Mouse (Mus musculus) testis, postnatal 10 days (tissue): Measurements from ENCODE around the gene Arl8a.
A peak's percentile ranks its signal among the peaks of the same experiment; 100 is the strongest.
"Not testable (repeated sequence)": the region's sequence is repeated elsewhere in the genome, so short reads cannot be mapped to it uniquely, and the experiment has no call there.

Source experiments
- DNase-seq: peaks from one replicate; pipeline ENCODE4 v3.0.0; 2021; ENCODE audit warnings: low spot score

Gene Arl8a

DNA sequence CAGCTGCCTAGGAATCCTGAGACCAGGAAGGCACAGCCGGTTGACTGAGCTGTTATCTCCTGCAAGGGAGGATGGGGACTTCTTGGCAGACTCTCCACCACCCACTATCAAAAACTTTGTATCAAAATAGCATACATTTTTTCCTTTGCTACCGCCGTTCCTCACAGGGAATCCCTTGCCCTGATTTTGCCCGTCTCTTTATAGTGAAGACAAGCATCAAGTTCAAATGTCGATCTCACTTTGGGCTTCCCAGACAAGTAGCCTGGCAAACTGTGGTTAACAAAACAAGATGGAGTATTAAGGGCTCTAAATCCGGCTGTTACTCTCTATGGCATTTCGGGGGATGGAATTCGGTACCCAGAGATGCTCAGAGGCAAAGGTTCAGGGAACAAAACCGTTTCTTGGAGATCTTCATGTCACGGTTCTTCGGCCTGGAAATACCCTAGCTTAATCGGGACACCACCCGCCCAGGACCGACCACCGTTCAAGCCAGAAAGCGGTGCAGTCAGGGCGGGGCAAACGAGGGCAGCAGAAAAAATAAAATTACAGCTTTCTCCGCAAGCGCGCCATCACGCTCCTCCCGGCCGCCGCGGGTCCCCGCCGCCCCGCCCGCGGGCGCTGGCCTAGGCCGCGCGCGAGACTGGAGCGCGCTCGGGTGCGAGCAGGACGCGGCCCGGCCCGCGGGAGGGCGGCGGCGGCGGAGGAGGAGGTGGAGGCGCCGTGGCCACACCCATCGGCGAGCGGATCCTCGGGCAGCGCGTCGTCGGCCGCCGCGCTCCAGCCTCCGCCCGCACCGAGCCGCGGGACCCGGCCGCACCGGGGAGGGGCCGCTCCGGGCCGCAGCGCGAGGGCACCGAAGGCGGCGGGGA lies at the start of gene Arl8a:
Gene Arl8a (plus strand): TSS at position 748 of the 869 bp plus-strand sequence.
- peak; percentile 90 for DNase-seq

DNA sequence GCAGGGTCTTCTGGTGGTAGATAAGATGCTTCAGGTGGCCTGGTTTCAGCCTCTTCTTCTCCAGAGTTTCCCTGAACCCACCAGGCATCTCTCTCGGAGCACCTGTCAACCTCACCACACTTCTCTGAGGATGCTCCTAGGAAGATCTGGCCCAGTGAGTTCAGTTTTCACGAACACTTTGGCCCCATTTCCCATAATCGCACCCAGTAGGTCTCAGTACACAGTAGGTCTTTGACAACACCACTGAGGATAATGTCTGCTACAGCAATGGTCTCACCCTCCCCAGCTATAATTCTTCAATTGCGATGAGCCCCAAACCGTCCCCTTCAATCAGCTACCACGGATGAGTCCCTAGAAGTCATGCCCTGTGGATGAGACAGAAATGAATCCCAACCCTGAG lies 49.2 kb upstream of the Arl8a start:
- DNase-seq: no peak

DNA sequence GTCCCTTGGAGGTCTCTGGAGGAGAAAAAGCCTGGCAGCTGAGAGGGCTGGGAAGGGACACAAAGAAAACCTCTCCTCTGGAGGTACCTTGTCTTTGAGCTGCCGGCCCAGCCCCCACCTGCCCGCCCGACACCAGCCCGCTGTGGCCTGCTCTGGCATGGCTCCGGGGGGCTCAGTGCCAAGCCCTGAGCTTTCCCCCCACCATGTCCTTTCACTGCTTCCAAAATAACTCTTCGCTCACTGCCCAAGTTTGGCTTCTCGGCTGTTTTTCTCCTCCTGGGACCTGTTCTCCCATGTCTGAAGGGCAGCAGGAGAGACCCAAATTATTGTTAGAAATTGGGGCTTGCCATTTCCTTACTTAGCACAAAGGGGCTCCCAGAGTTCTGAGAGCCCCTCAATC lies 48.2 kb upstream of the Arl8a start:
- DNase-seq: no peak

GRCm38 (mm10) chr1:135100400-135100799 lies 46.2 kb upstream of the Arl8a start:
- no peak for DNase-seq

- peak; percentile 60 for DNase-seq
These were observed 41.5 kb upstream of the Arl8a start, which contains the start of gene Lgr6 for GRCm38 (mm10) chr1:135105124-135105523. Gene Lgr6 (minus strand): TSS chr1:135105276.

DNA sequence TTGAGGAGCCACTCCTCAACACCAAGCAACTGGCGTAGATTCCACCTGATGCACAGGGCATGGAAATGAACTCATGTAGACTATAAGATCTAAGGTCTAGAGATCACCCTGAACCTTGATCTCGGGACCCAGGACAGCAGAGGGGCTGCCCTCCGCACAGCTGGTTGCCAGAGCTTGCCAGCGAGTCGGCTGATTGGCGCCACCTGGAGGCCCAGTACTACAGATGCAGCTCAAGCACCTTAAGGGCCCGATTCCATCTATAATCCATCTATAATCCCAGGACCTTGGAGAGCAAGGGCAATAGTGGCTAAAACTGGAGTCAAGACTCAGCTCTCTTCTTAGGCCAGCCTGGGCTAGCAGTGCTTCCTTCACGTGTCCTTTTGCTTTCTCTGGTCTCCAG lies 40.7 kb upstream of the Arl8a start:
- peak; percentile 89 for DNase-seq

DNA sequence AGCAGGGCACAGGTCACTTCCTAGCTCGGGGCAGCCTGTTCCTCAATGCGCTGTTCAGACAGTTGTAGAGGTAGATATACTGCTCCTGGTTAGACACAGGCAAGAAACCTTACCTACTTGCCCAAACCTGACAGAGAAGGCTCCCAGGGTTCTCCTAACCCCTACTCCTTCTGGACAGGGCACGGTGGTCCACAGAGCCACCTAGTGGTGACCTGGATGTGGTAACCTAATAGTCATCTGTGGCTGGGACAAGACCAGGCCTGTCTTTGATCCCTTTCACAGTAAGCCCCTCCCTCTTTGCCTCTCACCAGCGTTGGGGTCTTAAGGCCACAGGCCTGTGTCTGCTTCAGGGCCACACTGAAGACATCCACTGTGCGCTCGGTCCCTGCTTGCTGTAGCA lies 38.0 kb upstream of the Arl8a start:
- peak; percentile 67 for DNase-seq

GRCm38 (mm10) chr1:135110075-135110474 lies 36.5 kb upstream of the Arl8a start:
- peak; percentile 89 for DNase-seq

GRCm38 (mm10) chr1:135111271-135111670 lies 35.4 kb upstream of the Arl8a start:
- DNase-seq: not testable (repeated sequence)

DNA sequence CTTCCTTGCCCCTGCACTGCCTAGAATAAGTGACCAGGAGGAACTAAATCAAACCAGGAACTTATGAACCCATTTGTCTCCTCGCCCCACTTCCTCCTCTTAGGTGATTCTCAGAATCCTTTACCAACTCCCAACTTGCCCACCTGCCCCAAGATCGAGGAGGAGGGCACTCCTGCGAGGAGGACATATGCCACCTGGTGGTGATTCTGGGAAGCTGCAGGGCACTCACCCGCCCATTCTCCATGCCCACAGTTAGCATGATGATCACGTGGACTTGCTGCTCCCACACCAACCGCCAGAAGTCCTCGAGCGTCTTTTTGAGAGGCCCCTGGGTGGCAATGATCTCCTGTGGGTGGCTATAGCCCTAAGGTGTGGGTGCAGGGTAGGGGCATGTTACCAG lies 34.0 kb upstream of the Arl8a start:
- DNase-seq: peak; percentile 66

GRCm38 (mm10) chr1:135124573-135125363 lies 21.9 kb upstream of the Arl8a start:
- DNase-seq: no peak

DNA sequence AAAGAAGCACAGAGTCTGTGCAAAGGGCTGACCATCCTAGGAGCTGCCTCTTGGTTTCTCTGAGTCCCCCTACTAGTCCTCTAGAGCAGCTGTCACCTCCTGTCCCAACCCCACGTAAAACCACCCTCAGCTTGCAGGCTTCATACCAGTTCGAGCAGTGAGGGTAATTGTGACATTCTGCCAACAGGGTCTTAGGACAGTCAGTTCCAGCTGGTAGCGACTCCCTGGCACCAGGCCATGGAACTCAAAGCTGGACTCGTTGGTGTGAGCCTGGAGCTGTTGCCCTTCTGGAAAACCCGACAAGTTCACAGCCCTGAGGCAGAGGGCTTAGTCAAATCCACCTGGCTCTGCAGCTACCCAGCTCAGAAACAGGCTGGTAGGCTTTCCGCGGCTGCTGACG lies 20.6 kb upstream of the Arl8a start:
- DNase-seq: peak; percentile 73

DNA sequence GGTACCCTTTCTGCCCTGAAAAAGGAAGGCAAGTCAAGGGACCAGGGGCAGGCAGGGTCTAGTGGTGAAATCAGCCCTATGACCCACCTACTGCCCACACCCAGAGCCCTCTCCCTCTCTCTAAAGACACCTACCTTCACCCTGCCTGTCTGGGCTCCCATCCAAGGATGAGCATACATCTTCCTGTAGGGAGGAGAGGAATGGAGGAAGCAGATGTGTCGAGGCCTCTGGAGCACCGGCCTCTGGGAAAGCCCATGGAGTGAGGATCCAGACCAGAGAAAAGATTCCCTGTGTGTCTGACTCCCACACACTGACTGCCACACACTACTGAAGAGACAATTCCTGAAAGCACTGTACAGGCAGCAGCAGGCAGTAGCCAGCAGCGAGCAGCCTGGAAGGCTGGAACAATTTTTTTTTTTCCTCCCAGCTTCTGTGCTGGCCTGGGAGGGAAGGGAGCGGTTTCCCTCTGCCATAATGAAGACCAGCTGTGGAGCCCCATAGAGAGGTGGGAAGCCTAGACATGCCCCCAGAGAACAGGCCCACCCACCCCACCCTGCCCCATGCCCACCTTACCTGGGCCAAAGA lies 20.1 kb upstream of the Arl8a start:
- DNase-seq: no peak

DNA sequence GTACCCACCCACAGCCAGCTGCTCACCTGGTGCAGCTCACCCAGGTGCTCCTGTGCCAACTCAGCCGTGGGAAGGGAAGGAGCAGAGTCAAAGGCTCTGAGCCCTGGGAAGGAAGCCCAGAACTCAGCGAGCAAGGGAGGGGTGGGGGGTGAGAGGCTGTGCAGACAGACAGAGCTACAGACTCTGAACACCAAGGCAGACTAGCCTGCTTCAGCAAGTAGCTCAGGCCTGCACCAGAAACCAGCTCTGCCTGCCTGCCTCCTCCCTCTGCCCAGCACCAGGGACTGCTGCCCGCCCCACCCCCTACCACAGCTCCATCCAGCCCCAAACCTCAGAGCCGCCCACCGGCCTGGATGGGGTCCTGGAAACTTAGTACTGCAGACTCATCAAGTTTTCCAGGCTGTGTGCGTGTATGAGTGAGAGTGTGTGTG lies 18.6 kb upstream of the Arl8a start:
- DNase-seq: no peak

DNA sequence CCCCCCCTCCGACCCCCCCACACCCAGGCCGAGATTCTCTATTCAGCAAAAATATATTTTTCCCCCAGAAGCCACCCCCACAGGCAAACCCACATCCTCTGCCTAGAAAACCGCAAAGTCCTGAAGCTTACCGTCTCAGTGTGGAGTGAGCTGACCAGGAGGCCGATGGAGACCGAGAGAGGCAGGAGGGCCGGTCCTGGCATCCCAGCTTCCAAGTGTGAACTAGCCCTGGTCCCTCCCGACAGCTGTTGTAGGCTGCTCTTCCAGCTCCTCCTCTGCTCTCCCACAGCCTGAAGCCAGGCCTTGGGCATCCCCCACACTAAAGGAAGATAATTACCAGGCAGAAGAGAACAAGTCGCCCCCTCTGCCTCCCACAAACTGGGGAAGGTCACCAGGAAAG lies 17.6 kb upstream of the Arl8a start:
- peak; percentile 74 for DNase-seq

- no peak for DNase-seq
These were observed 17.0 kb upstream of the Arl8a start for GRCm38 (mm10) chr1:135129543-135130183.

- no peak for DNase-seq
These were observed 16.1 kb upstream of the Arl8a start for GRCm38 (mm10) chr1:135130376-135131018.

DNA sequence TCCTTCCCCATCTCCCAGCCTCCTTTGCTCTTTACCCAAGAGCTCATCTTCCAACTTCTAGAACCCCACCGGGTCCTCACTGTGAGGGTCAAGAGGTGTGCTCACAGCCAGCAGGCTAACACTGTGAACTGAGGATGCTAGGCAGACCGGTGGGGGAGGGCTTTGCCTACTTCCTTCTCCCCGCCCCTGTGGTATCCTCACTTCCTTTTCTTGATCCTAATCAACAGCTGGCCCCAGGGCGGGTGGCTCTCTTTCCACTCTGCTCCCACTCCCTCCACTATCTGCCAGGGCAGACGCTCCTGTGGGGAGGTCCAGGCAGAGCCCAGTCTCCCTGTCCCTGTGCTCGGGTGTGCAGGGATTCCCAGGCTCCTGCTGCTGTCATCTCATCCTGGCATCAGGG lies 15.6 kb upstream of the Arl8a start:
- no peak for DNase-seq

- no peak for DNase-seq
These were observed 15.1 kb upstream of the Arl8a start for GRCm38 (mm10) chr1:135131560-135131959.

DNA sequence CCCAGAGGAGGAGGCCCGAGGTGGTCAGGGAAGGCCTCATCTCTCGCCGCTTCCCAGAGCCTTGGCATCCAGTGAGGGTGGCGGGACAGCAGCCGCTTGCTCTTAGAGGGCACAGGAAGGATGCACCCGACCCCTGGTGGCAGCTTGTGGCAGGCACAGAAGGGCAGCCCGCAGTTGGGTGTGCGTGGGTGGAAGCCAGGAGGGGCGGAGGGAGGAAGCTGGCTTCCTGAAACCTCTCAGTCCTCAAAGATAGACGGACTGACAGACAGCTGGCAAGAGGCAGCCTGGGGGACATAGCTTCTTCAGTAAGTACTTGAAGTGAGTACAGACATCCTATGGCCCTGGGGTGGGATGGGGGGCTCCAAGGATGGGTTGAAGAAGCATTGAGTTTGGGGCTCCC lies 14.2 kb upstream of the Arl8a start, which contains the start of gene Ptpn7:
Gene Ptpn7 (plus strand): TSS at position 228 of the 400 bp plus-strand sequence.
- peak; percentile 88 for DNase-seq

DNA sequence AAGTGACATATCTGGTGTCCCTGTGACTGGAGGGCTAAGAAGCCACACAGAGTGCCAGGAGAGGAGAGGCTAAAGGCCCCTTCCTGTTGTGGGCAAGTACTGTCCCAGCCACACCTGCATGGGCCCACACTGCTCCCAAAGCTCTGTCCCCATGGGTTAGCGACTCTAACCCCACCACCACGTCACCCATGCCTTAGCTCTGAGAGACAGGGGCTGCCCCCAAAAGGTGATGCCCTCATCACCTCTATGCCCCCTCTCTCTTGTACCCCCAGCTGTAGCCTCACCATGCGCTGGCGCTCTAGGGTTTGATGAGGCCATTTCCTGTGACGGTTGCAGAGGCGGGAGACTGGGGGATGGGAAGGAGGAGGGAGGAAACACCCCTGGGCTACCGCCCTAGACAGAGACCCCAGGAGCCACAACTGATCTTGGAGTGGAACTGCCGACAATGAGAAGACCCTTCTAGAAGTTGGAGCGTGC lies 13.7 kb upstream of the Arl8a start:
- no peak for DNase-seq
